Mouse (Mus musculus): ENCODE measurements around the gene Mau2. TPM values are rescaled to one million over a fixed set of nuclear protein-coding genes. Genes with fewer than 3 reads are reported as not detected.
"Not testable (repeated sequence)": the region's sequence is repeated elsewhere in the genome, so short reads cannot be mapped to it uniquely, and the experiment has no call there.

The Mau2 gene
- polyA plus RNA-seq, 1 experiment from 2014 or later, result 46.7 TPM

DNA sequence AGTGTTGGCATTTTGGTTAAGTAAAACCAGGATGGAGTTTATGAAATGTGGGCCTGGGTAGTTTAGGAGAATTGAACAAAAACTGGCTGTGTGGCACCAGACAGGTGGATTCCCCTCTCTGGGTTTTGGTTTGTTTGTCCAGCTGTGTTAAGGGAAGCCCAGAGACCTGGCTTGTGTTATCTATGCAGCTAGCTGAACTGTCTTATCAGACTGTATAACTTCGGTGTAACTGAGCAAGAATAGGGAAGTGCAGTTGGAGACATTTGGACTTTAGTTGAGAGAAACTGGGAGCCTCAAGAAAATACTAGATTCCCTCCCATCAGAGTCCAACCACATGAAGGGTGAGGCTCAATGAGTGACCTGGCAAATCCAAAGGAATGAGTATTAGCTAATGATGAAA lies 31.1 kb upstream of the Mau2 start:
- H3K4me2 ChIP-seq (ENCODE audit: low read depth, low read length), result no peak overlapping the region
- 53% methylated on average over 1 of the region's 1 CpGs for WGBS
- H3K4me3 ChIP-seq (replicated peaks; ENCODE audit: low read length), result no peak overlapping the region
- H3K27me3 ChIP-seq (ENCODE audit: control insufficient read depth, insufficient read depth, low read length), result no peaks in the 10 kb centered on the region
- H3K27ac ChIP-seq (ENCODE audit: low read length), result no peak overlapping the region
- no peak for ATAC-seq (ENCODE audit: insufficient read depth, low FRiP score)
- H3K36me3 ChIP-seq (ENCODE audit: control insufficient read depth, insufficient read depth, low read length), result peaks cover 15% of the 10 kb centered on the region
- no peaks in the 10 kb centered on the region for H3K9me3 ChIP-seq (replicated peaks; ENCODE audit: control insufficient read depth, low read length)
- H3K4me1 ChIP-seq (ENCODE audit: control insufficient read depth, insufficient read depth, low read length), result 0 out of 2 replicates have a peak, but pooled peaks cover 3% of the 10 kb centered on the region
- H3K9ac ChIP-seq (ENCODE audit: low read length), result no peak overlapping the region

DNA sequence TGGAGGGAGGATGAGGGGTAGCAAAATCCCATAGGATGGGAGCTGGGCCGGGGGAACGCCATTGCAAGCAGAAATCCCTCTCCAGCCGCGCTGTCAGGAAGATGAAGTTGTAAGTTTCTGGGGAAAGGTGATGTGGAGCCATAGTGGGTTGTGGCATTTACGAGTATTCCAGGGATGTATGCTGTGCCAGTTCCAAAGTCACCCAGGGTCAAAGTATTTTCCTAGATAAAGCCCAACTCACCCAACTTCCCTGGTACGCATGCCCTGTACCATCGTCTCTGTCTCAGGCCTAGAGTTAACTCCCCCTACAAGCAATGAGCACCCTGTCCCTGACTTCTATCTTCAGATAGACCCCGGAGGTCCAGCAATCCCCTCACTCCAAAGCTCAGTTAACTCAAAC lies 30.6 kb upstream of the Mau2 start:
- 55% methylated on average over 8 of the region's 8 CpGs for WGBS
- peak overlapping the region; percentile 34 for H3K4me3 ChIP-seq (replicated peaks; ENCODE audit: low read length)
- H3K9ac ChIP-seq (ENCODE audit: low read length), result peak overlapping the region; percentile 53
- H3K9me3 ChIP-seq (replicated peaks; ENCODE audit: control insufficient read depth, low read length), result no peaks in the 10 kb centered on the region
- no peaks in the 10 kb centered on the region for H3K27me3 ChIP-seq (ENCODE audit: control insufficient read depth, insufficient read depth, low read length)
- H3K27ac ChIP-seq (ENCODE audit: low read length), result no peak overlapping the region
- peak overlapping the region; percentile 53 for H3K4me2 ChIP-seq (ENCODE audit: low read depth, low read length)
- peaks cover 15% of the 10 kb centered on the region for H3K36me3 ChIP-seq (ENCODE audit: control insufficient read depth, insufficient read depth, low read length)
- ATAC-seq (ENCODE audit: insufficient read depth, low FRiP score), result no peak
- H3K4me1 ChIP-seq (ENCODE audit: control insufficient read depth, insufficient read depth, low read length), result 0 out of 2 replicates have a peak, but pooled peaks cover 3% of the 10 kb centered on the region

DNA sequence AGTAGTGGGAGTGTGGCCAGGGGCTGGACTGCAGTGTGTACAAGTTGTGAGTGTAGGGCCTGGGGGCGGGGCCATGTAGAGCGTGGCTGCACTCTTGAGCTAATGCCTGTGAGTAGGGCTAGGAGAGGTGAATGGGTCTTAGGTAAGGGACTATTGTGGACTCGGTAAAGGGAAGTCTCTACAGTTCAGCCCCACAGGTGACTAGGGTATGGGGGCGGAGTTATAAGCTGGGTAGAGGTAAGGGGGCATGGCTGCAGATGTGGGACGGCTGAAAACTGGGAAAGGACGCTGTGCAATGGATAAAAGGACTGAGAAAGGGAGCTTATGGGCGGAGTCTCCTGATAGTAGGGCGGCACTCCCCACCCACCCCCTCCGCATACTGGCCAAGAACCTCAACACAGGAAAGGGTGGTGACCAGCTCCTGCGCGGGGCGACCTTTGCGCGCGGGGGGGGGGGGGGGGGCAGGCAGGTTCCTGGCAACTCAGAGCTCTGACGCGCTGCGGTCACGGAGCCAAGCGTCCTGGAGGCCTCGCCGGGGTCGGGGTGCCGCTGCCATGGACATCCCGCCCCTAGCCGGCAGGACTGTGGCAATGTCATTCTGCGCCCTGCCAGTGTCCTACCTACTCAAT lies 30.0 kb upstream of the Mau2 start, which contains the start of gene Tm6sf2:
Tm6sf2 (plus strand) TSS at position 484 of the 629 bp plus-strand sequence.
- Histone ChIP-seq H3K36me3 (ENCODE audit: control insufficient read depth, insufficient read depth, low read length) (peaks cover 15% of the 10 kb centered on the region), H3K9me3 (replicated peaks; ENCODE audit: control insufficient read depth, low read length) (no peaks in the 10 kb centered on the region), H3K9ac (ENCODE audit: low read length) (peak within 1 kb of the TSS; percentile 53), H3K4me1 (ENCODE audit: control insufficient read depth, insufficient read depth, low read length) (0 out of 2 replicates have a peak, but pooled peaks cover 3% of the 10 kb centered on the region), H3K27me3 (ENCODE audit: control insufficient read depth, insufficient read depth, low read length) (no peaks in the 10 kb centered on the region), H3K4me2 (ENCODE audit: low read depth, low read length) (peak within 1 kb of the TSS; percentile 53), H3K27ac (ENCODE audit: low read length) (no peak within 1 kb of the TSS), H3K4me3 (replicated peaks; ENCODE audit: low read length) (peak within 1 kb of the TSS; percentile 34)
- 13% methylated on average over 21 of the region's 27 CpGs for WGBS
- ATAC-seq (ENCODE audit: insufficient read depth, low FRiP score), result peak; percentile 80

DNA sequence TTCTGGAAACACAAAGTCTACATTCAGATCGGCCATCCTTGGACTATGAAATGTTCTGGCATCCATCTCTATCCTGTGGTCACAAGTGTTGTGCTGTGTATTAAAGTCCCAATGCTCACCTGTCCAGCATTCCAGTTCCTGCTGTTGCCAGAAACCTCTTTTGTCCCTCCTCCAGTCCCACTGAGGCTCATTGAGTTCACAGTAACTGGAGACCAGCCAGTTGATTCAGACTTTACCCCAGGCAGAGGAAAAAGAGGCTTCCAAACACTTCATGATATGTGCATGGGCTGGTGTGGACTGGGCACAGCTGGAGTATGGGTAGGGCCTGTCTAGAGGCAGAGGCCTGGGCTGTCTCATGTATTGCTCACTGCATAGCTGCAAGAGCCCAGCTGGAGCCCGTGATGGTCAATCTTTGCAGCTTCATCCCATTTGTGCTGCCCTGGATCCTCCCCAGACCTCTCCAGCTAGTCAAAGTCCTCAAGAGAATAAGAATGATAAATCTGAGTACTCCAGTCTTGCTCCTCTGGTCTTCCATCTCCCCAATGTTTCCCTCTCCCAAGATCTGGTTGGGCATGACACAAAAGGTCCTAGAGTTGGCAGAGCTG lies 29.4 kb upstream of the Mau2 start:
- peak; percentile 19; the same call in 1 of the 2 replicates for ATAC-seq (ENCODE audit: insufficient read depth, low FRiP score)
- Histone ChIP-seq H3K36me3 (ENCODE audit: control insufficient read depth, insufficient read depth, low read length) (peaks cover 15% of the 10 kb centered on the region), H3K4me3 (replicated peaks; ENCODE audit: low read length) (no peak overlapping the region), H3K9me3 (replicated peaks; ENCODE audit: control insufficient read depth, low read length) (no peaks in the 10 kb centered on the region), H3K27me3 (ENCODE audit: control insufficient read depth, insufficient read depth, low read length) (no peaks in the 10 kb centered on the region), H3K4me2 (ENCODE audit: low read depth, low read length) (no peak overlapping the region), H3K27ac (ENCODE audit: low read length) (no peak overlapping the region), H3K9ac (ENCODE audit: low read length) (no peak overlapping the region), H3K4me1 (ENCODE audit: control insufficient read depth, insufficient read depth, low read length) (0 out of 2 replicates have a peak, but pooled peaks cover 3% of the 10 kb centered on the region)
- WGBS, result 77% methylated on average over 2 of the region's 2 CpGs

DNA sequence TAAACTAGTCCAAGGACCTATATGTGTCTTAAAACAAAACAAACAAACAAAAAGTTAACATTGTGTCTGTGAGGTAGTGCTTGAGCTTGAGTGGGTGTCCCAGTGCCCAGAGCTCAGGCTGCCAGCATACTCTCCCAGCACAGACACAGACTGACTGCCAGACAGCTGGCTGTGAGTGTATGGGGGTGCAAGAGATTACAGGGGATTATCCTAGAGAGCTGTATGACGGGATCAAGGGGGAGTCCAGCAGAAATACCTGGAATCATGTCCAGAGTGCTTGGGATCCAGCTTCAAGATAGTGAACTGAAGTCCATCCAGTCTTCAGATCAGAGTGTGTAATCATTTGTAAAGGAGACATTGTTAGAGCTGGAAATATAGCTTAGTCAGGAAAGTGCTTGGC lies 15.2 kb upstream of the Mau2 start:
- no peaks in the 10 kb centered on the region for H3K27me3 ChIP-seq (ENCODE audit: control insufficient read depth, insufficient read depth, low read length)
- H3K4me1 ChIP-seq (ENCODE audit: control insufficient read depth, insufficient read depth, low read length), result no peaks in the 10 kb centered on the region
- no peak overlapping the region for H3K9ac ChIP-seq (ENCODE audit: low read length)
- H3K4me2 ChIP-seq (ENCODE audit: low read depth, low read length), result no peak overlapping the region
- peaks cover 11% of the 10 kb centered on the region for H3K36me3 ChIP-seq (ENCODE audit: control insufficient read depth, insufficient read depth, low read length)
- H3K27ac ChIP-seq (ENCODE audit: low read length), result no peak overlapping the region
- ATAC-seq (ENCODE audit: insufficient read depth, low FRiP score), result no peak
- WGBS, result 88% methylated on average over 1 of the region's 1 CpGs
- H3K9me3 ChIP-seq (replicated peaks; ENCODE audit: control insufficient read depth, low read length), result no peaks in the 10 kb centered on the region
- no peak overlapping the region for H3K4me3 ChIP-seq (replicated peaks; ENCODE audit: low read length)

DNA sequence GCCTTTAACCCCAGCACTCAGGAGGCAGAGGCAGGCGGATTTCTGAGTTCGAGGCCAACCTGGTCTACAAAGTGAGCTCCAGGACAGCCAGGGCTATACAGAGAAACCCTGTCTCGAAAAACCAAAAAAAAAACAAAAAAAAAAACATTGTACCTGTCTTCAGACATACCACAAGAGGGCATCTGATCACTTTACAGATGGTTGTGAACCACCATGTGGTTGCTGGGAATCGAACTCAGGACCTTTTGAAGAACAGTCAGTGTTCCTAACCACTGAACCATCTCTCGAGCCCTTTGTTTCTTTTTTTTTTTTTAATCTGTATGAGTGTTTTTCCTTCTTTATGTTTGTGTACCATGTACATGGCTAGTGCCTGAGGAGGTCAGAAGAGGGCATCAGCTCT lies 7.9 kb upstream of the Mau2 start:
- H3K9me3 ChIP-seq (replicated peaks; ENCODE audit: control insufficient read depth, low read length); H3K27me3 ChIP-seq (ENCODE audit: control insufficient read depth, insufficient read depth, low read length); H3K4me2 ChIP-seq (ENCODE audit: low read depth, low read length); H3K4me3 ChIP-seq (replicated peaks; ENCODE audit: low read length); H3K9ac ChIP-seq (ENCODE audit: low read length); H3K4me1 ChIP-seq (ENCODE audit: control insufficient read depth, insufficient read depth, low read length); H3K27ac ChIP-seq (ENCODE audit: low read length); ATAC-seq (ENCODE audit: insufficient read depth, low FRiP score): not testable (repeated sequence)
- WGBS, result 91% methylated on average over 5 of the region's 5 CpGs
- peaks cover 18% of the 10 kb centered on the region for H3K36me3 ChIP-seq (ENCODE audit: control insufficient read depth, insufficient read depth, low read length)

DNA sequence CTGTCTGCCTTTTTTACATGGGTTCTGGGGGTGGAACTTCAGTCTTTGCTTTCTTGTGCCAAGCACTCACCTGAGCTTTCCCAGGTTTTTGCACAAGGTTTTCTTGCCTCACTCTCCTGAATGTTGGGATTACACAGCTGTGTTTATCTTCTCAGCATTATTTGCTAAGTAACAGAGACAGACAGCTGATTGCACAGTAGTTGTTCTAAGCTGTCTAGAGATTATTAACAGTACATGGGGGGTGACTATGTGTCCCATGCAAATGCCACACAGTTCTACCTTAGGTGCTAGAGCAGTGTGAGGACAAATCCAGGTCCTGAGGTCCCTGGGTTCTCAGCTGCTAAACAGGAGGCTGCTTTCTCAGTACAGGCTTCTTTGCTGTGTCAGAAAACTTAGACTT lies 7.1 kb upstream of the Mau2 start:
- ATAC-seq (ENCODE audit: insufficient read depth, low FRiP score), result no peak
- H3K4me1 ChIP-seq (ENCODE audit: control insufficient read depth, insufficient read depth, low read length), result 0 out of 2 replicates have a peak, but pooled peaks cover 5% of the 10 kb centered on the region
- H3K27ac ChIP-seq (ENCODE audit: low read length), result no peak overlapping the region
- no peaks in the 10 kb centered on the region for H3K9me3 ChIP-seq (replicated peaks; ENCODE audit: control insufficient read depth, low read length)
- H3K4me2 ChIP-seq (ENCODE audit: low read depth, low read length), result no peak overlapping the region
- no peak overlapping the region for H3K4me3 ChIP-seq (replicated peaks; ENCODE audit: low read length)
- peaks cover 18% of the 10 kb centered on the region for H3K36me3 ChIP-seq (ENCODE audit: control insufficient read depth, insufficient read depth, low read length)
- H3K9ac ChIP-seq (ENCODE audit: low read length), result no peak overlapping the region
- H3K27me3 ChIP-seq (ENCODE audit: control insufficient read depth, insufficient read depth, low read length), result no peaks in the 10 kb centered on the region

DNA sequence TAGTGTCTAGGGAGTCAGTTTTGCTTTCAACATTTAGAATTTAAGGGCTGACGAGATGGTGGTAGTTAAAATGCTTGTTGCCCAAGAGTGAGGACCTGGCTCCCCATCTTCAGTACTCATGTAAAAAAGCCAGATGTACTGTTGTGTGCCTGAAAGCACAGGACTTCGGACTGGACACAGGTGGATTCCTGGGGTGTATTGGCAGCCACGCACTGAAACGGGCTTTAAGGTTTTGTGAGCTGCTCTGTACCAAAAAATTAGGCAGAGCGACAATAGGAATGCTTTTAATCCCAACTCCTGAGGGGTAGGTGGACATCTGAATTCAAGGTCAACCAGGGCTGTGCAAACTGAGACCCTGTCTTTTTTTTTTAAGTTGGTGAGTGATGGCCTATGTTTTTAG lies 1.5 kb upstream of the Mau2 start:
- Histone ChIP-seq H3K27me3 (ENCODE audit: control insufficient read depth, insufficient read depth, low read length) (no peaks in the 10 kb centered on the region), H3K9ac (ENCODE audit: low read length) (no peak overlapping the region), H3K9me3 (replicated peaks; ENCODE audit: control insufficient read depth, low read length) (no peaks in the 10 kb centered on the region), H3K4me2 (ENCODE audit: low read depth, low read length) (peak overlapping the region; percentile 95), H3K27ac (ENCODE audit: low read length) (no peak overlapping the region), H3K4me1 (ENCODE audit: control insufficient read depth, insufficient read depth, low read length) (peaks cover 34% of the 10 kb centered on the region), H3K36me3 (ENCODE audit: control insufficient read depth, insufficient read depth, low read length) (0 out of 2 replicates have a peak, but pooled peaks cover 3% of the 10 kb centered on the region), H3K4me3 (replicated peaks; ENCODE audit: low read length) (peak overlapping the region; percentile 99)
- ATAC-seq (ENCODE audit: insufficient read depth, low FRiP score), result no peak
- 89% methylated on average over 5 of the region's 5 CpGs for WGBS

DNA sequence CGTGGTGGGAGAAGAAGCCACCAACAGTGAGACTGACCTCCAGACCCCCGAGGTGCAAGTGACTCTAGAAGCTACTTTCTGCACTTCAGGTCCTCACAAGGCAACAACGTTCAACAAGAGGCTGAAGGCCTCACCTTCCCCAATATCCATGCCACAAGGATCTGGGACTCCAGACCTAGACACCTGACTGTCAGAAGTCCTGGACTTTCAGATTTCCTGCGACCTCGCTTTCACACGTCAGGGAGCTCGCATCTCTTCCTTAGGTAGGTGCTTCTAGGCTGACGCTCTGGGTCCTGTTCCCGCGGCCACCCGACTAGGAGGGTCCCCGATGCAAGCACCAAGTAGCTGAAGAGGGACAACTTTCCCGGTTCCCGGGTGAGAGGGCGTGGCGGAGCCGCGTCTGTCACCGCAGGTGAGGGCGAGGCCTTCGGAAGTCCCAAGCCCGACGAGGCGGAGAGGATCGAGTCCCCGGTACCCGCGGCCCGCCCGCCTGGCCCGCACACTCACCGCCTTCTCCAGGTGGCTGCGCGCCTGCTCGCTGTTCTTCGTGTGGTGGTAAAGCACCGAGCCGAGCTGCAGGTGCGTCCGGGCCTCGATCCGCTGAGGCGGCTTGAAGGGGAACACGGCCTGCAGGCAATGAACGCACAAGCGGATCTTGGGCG lies 518 bp downstream of the Mau2 start:
- H3K27ac ChIP-seq (ENCODE audit: low read length), result peak overlapping the region; percentile 15; the same call in 1 of the 2 replicates
- H3K27me3 ChIP-seq (ENCODE audit: control insufficient read depth, insufficient read depth, low read length), result no peaks in the 10 kb centered on the region

More for the DNA sequence above, 518 bp downstream of the Mau2 start:
- peak overlapping the region; percentile 99 for H3K4me3 ChIP-seq (replicated peaks; ENCODE audit: low read length)
- peak overlapping the region; percentile 97 for H3K4me2 ChIP-seq (ENCODE audit: low read depth, low read length)
- peak; percentile 23; the same call in 1 of the 2 replicates for ATAC-seq (ENCODE audit: insufficient read depth, low FRiP score)
- no peaks in the 10 kb centered on the region for H3K9me3 ChIP-seq (replicated peaks; ENCODE audit: control insufficient read depth, low read length)
- 0 out of 2 replicates have a peak, but pooled peaks cover 3% of the 10 kb centered on the region for H3K36me3 ChIP-seq (ENCODE audit: control insufficient read depth, insufficient read depth, low read length)
- H3K4me1 ChIP-seq (ENCODE audit: control insufficient read depth, insufficient read depth, low read length), result peaks cover 31% of the 10 kb centered on the region
- peak overlapping the region; percentile 93 for H3K9ac ChIP-seq (ENCODE audit: low read length)
- 1% methylated on average over 47 of the region's 47 CpGs for WGBS
